In genomic region chr7:68444426-68445095, GRCm38 (mm10) we compare ENCODE assay signal across 17 mouse cellular contexts.
"Had no signal": no experiment of that assay in that cellular context is flagged by ENCODE, and none has a peak within 500 bp of the region (broad histone marks: within the 10 kb centered on the region; RNA-seq: fewer than 3 reads in every experiment).

No protein-coding gene starts in this region.

- ATAC-seq: liver, postnatal 0 days; lung, postnatal 0 days had no signal

- H3K36me3 ChIP-seq: limb, embryonic 15.5 days had no signal

- H3K9me3 ChIP-seq: limb, embryonic 15.5 days had no signal

- H3K9ac ChIP-seq: limb, embryonic 15.5 days; liver, embryonic 14.5 days; liver, postnatal 0 days; lung, embryonic 14.5 days had no signal

- H3K4me2 ChIP-seq: limb, embryonic 15.5 days; liver, embryonic 11.5 days; lung, embryonic 14.5 days; midbrain, embryonic 11.5 days had no signal

- H3K27ac ChIP-seq: layer of hippocampus, adult 2 months; limb, embryonic 15.5 days; liver, embryonic 14.5 days; stomach, postnatal 0 days had no signal

- H3K4me3 ChIP-seq: layer of hippocampus, adult 2 months; limb, embryonic 15.5 days had no signal

- DNase-seq: kidney, adult 18-20 months; kidney, adult 9 months; kidney, postnatal 14 days; kidney, postnatal 4 days; layer of hippocampus, adult 9-11 months; liver, postnatal 0 days; lung, embryonic 14.5 days; thymus, adult 2 months; thymus, postnatal 14 days; thymus, postnatal 4 days had no signal

- H3K4me1 ChIP-seq: limb, embryonic 15.5 days had no signal
